Mouse (Mus musculus) embryo, embryonic 10 days (tissue): Measurements from ENCODE around the gene Tmem14c.

Experiments used
- DNase-seq: peaks from one replicate; pipeline ENCODE4 v3.0.0-alpha.2; 2015; ENCODE audit warnings: low spot score

The Tmem14c gene

DNA sequence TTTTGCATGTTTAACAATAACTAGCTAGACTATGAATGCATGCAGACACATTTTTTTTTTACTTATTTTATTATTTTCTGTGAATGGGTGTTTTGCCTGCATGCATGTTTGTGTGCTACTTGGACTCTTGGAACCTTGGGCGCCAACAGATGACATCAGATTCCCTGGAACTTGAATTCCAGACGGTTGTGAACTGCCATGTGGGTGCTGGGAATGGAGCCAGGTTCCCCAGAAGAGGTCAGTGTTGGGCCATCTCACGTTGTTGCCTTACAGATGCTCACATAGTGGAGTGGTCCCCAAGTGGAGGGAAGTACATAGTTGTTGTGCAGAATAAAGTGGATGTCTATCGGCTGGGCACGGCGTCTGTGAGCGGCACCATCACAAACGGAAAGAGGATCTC lies 7.1 kb upstream of the Tmem14c start:
- DNase-seq, result no peak

DNA sequence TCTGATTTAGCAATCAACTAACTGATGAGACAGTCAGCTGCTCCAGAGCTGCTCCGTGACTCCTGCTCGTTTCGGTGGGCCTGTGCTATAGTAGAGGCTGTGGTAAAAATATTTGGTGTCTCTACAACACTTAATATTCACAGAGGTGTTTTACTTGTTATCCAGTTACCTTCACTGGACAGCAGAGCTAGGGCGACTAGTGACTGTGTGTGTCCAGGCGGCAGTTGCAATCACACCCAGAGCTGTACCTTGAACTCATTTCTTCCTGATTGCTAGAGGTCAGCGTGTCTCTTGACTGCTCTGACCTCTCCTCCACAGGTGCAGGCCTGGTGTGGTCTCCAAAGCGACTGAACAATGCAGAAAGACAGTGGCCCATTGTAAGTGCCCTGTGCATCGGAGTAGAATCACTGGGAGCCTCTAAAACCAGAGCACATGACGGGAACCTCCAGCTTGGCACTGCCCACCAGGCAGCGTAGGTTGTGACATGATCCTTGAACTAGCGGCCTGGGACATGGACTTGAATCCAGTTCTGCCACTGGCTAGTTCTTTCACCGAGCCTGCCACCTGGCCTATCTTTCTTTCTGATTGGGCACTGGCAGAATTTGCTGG lies 809 bp downstream of the Tmem14c start:
- DNase-seq, result peak; percentile 13

DNA sequence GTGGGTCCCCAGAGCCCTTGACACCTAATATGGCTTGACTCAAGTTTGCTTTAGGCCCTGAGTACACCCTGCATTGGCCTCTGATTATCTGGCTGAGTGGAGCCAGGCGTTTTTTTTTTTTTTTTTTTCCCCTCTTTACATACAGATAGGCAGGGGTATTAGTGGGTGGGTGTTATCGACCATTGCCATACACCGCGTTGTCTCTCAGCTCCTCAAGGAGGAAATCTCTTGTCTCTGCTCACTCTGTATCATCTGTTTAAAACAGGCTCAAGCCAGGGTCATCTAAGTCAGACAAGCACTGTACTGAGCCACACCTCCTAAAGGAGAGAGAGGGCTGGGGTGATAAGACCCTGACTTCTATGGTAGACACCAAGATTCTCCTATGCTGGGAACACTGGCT lies 1.7 kb downstream of the Tmem14c start:
- DNase-seq, result peak; percentile 12

DNA sequence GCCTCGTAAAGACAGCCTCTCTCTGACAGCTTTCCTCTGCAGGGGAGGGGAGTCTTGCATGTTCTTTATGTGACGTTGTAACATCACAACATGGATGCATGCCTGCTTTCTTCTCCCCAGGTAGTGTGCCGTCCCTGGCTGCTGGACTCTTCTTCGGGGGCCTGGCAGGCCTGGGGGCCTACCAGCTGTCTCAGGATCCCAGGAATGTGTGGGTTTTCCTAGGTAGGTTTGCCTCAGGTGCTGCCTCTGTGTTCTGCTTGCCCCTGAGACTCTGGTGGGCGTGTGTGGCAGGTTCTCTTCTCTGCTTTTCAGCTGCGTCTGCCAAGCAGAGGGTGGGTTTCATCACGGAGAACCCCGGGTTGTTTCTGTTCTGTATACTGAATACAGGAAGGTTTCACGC lies 2.1 kb downstream of the Tmem14c start:
- DNase-seq, result no peak

DNA sequence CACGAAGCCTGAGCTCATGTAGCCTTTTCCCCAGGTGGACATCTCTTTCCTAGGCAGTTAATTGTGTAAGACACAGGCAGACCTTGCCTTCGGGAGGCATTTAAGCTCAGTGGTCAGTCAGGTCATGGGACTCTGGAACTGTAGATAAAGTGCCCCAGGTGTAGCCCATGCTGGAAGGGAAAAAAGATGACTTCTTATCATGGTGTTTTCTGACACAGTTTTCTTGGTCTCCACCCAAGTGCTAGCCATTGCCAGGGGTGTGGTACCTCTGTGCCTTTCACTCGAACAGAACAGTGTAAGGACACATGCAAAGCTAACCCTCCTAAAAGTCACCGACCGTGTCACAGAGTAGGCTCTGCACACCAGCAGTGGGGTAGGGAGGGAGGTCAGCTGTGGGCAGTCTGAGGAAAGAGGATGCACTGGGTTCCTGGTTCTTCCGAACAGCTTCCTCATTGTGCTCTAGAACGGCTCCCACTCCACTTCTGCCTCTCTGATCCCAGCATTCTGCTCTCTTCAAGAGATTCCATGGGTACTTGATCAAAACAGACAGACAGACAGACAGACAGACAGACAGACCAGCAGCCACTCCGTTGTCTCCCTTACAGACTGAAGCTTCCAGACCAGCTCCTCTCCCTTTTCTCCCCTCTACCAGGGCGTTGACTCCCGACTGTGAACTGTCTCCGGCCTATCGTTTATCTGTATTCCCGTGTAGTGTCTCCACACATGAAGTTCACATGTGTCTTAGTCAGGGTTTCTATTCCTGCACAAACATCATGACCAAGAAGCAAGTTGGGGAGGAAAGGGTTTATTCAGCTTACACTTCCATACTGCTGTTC lies 2.9 kb downstream of the Tmem14c start:
- DNase-seq, result no peak

DNA sequence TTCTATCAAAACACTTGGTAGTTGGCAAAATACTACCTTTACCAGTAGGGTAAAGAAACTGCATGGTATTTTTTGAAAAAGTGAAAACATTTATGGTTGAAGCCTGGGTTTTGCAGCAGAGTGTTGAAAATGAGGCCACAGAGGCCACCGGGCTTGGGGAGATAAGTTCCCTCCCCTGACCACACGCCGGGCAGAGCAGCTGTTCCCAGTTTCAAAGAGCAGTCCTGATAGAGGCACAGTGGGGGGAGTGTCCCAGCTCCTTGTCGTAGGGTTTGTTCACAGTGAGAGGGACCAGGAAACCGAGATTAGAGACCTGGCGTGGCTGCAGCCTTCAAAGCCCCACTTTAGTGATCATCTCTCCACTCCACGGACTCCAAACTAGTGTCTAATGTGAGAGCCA lies 4.4 kb downstream of the Tmem14c start:
- no peak for DNase-seq

DNA sequence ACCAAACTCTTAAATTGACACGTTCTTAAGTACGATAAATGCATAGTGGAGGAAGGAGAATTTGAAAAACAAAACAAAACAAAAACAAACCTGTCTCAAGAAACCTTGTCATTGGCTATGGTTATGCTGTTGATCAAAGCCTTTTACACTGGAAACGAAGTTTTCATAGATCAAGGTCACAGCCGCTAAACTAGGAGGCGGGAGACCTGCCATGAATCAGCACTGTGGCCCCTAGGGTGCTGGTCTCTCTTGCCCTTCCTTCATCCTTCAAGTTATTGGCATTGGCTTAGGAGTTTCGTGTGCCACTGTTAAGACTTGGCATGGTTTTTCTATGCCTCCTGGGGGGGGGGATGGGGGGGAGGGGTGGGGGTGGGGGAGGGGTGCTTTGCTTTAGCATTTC lies 5.5 kb downstream of the Tmem14c start:
- DNase-seq, result no peak

DNA sequence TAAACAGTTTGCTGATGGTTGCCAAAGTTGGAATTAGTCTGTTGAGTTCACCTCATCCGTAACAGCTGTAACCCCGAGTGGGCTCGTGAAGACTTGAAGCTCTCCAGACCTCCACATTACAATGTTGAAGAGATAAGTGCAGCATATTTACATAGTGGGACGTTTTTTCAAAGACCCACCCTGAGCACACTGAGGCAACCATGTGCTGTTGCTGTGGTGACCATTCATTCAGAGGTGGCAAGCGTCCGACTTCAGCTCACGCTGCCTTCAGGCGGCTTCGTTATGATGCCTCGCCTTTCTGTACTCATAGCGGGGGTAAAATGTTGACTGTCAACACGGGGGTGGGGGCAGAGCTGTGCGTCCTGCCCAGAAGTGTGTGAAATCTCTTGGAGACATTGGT lies 6.0 kb downstream of the Tmem14c start:
- no peak for DNase-seq

DNA sequence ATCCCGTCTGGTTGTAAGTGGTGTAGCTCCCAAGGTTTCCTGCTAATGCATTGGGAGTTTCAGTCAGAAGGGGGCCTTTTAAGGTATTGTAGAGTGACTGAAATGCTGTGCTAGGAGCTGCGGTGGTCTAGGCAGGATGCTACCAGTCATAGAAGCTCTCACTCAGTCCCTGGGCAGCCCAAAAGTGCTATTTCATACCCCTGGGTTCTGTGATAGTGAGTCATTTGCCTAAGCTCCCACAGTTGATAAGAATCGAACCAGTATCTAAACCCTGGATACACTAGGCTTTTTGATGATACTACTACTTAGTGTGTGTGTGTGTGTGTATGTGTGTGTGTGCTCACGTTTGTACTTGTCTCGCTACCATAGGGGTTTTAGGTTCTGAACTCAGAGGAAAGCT lies 14.0 kb downstream of the Tmem14c start:
- DNase-seq, result no peak

DNA sequence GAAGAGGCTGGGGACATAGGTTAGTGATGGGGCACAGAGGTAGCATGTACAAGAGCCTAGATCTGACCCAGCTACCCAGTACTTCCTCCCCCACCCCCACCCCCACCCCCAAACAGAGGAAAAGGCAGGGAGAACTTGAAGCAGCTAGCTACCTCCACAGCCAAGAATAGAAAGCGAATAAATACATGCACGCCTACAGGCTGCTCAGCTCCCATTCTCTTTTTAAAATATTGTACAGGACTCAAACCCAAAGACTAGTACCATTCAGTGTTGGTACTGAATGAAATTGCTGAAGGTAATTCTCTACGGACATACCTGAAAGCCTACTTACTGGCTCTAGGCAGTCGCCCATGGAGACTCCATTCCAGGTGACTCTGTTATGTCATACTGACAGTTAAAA lies 26.4 kb downstream of the Tmem14c start:
- no peak for DNase-seq

DNA sequence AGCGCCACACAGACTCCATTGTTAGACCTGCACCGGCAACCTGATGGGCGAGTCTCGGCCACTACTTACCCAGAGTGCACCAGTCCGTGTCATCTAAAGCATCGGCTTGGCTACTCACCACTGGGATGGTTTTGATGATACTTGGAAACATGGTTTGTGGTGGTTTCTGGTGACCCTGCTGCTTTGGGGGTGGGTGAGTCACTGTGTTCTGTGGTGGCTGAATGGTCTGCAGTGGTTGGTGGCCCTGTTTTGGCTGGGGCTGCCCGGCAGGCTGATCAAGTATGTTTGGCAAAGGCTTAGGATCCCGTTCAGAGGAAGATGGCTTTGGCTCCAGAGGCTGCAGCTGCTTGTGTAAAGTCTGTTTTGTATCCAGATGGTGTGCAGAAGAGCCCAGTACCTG lies 29.8 kb downstream of the Tmem14c start:
- DNase-seq, result no peak

DNA sequence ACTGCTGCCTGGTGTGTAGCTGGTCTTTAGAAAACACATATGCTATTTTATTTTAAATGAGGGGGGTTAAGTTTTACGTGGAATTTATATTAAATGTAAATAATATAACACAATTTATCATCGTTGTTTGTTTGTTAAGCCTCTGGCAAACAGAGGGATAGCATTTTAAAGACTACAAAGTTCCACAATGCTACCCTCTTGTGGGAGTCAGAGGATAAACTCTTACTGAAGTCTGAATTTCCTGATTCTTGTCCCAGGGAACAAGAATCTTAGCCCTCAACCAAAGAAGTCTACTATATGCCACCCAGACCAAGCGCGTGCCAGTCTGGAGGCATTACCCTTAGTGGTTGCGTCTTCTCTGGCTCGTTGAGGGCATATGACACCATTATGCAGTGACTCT lies 31.2 kb downstream of the Tmem14c start:
- no peak for DNase-seq

DNA sequence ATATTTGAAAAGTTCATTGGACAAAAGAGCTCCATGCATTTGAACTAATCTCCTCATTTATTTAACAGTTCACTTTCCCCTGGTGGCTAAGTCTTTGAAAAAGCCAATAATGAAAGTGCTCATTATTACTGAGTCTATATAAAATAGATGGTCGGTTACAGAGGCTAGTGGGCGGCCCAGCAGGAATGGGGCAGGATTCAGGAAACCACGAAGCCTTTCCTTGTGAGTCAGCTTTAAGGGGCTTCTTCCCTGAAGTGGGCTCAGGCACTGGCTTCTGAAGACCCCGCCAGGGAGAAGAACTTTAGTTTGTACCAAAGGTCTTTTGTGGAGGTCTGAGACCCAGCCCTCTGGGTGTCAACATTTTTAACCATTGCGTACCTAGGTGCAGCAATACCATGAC lies 35.9 kb downstream of the Tmem14c start:
- DNase-seq, result no peak

DNA sequence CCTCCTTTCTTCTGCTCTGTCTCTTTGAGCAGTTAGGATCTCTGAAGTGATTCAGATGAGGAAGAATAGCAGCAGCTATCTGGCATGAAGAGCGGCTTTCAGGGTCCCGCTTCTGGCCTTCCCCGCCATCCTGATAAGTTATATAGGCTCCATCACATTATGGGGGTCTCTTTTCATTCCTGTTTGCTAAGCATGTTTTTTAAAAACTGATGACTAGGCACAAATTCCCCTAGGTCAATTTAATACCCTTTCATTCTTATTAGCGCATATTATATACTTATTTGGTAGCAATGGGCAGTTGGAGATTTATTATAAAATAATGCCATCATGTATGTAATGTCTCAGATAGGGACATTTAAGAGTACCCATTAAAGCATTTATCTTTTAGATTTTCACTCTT lies 51.5 kb downstream of the Tmem14c start:
- no peak for DNase-seq

DNA sequence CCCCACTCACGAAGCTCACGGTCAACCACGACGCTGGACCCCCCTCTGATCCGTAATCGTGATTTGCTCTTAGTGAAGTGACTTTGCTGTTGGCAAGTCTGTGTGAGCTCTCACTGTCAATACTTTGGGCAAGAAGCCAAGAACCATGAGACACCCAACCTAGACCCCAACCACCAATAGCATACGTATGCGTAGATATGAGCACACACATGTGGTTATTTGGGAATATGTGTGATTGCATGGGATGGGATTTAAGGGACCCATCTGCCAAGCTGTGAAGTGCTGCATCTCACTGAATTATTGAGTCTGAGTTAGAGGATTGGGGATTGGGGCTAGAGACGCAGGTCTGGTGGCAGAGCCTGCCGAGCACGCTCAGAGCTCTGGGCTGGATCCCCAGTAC lies 55.5 kb downstream of the Tmem14c start:
- DNase-seq, result no peak
